Mouse (Mus musculus): Measurements from ENCODE around the gene St5.

DNA sequence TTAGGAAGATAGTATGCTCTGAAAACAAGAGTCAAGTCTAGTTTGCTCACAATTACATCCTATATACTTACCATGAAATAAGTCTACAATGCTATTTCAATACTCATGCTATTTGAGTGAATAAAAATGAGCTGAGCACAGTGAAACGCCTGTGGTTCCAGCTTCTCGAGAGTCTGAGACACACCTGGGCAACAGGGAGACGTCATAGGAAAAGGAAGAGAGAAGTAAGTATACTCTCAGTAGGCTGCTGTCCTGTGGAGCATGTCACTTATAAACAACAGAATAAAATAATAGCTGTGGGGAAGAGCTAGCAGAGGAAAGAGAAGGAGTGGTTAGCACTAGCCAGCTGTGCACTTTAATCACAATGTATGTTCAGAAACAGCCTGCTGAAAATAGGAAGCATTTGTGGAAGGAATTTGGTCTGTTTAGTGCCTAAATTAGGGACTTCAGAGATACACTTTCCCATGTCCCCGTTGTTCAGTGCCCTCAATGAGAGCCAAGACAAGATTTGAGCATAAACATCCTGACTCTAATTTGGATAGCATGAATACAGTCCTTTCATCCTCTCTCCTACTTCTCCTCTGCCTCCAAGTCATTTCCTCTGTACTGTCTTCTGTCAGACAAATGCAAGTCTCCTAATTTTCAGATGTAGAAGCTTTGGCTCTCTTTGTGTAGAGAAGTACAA, 28.3 kb downstream of the St5 start:
- TF ChIP-seq POLR2A (IDR thresholded peaks at IDR 0.05; ENCODE audit: borderline replicate concordance, insufficient read depth, low read length), result no peak
- no peak for TF ChIP-seq CTCF (IDR thresholded peaks at IDR 0.05; ENCODE audit: borderline replicate concordance, insufficient read depth, low read depth, low read length)

Data from cerebellum, adult 2 months (tissue).